Mouse (Mus musculus) B cell, adult 67 days (primary cell): ENCODE measurements around the gene Gm20388. TPM values are rescaled to one million over a fixed set of nuclear protein-coding genes. Genes with fewer than 3 reads are reported as not detected.

ENCODE experiments used
- total RNA-seq, 2 experiments: library from RNA; stranded (reverse); gene quantifications; 4 replicates each; pipeline ENCODE4 v1.2.4; 2023

The Gm20388 gene
- total RNA-seq, 2 experiments from 2014 or later = 1.8 TPM; not detected in 1

DNA sequence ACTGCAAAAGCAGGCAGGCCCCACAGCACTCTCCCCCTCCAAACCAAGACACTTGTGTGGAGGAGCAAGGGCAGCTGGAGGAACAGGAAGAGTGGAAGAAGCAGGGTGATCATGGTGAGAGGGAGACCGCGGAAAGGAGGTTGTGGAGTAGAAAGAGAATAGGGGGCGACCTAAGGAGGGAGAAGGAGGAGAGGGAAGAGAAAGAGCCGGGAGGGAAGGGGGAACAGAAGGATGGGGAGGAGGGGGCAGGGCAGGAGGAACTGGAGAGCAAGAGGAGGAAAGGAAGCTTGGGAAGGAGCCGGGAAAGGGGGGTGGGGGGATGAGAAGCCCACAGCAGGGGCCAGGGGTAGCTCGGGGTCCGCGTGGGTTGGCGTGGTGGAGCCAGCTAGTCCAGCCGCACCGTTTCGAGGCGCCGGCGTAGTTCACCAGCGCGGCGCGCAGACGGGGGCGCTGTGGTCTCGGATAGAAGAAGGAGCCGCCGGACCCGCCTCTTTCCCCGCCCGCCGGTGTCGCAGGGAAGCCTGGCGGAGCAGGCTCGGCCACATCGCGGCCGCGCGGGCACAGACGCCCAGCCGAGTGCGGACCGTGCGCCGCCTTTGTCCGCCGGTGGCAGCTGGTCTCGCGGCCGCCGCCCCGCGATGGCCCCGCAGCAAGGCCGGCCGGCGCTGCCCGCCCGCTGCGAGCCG lies 3742.8 kb downstream of the Gm20388 start, which contains the start of gene Rhou:
Gene Rhou (plus strand): TSS at position 622 of the 686 bp plus-strand sequence.

DNA sequence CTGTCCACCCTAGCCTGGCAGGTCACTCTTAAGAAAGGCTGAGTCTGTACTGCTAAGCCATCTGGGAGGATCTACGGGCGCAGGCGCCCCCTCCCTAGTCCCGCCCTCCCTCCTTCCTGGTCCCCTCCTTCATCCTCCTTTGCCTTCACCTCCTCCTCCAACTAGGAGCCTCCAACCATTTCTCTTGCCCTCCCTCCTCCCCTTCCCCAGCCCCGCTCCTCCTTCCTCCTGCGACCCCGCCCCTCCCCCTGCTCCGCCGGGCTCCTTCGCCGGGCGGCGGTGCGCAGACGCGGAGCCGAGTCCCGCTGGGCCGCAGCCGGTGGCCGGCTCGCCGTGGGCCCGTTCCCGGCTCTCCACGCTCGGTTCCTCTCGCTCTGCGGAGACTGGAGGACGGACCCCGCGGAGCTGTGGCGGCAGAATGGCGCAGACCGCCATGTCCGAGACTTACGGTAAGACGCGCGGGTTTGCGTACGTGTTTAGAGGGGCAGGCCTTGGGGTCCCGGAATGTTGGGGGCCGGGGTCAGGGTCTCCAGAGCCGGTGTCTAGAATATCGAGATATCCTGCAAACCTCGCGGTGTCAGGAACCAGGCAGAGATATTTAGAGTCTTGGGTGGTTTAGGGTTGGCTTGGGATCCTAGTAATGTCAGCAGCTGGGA lies 3895.2 kb downstream of the Gm20388 start, which contains the start of gene Rab4a:
Gene Rab4a (plus strand): TSS at position 268 of the 656 bp plus-strand sequence.

GRCm38 (mm10) chr8:123859648-123860259 lies 3949.1 kb downstream of the Gm20388 start, which contains the start of gene Ccsap:
Ccsap (minus strand) TSS chr8:123860209.

GRCm38 (mm10) chr8:123894502-123895097 lies 3984.0 kb downstream of the Gm20388 start, which contains the start of gene Acta1:
Acta1 (minus strand) TSS chr8:123894751.

GRCm38 (mm10) chr8:123948942-123949685 lies 4038.5 kb downstream of the Gm20388 start, which contains the start of gene Nup133:
Nup133 (minus strand) TSS chr8:123949265.

GRCm38 (mm10) chr8:123982826-123983400 lies 4072.3 kb downstream of the Gm20388 start, which contains the start of gene Abcb10:
Abcb10 (minus strand) TSS chr8:123983122.

GRCm38 (mm10) chr8:124021237-124022227 lies 4110.9 kb downstream of the Gm20388 start, which contains the start of the genes Taf5l and Urb2:
Taf5l (minus strand) TSS chr8:124021397.
Urb2 (plus strand) TSS chr8:124021508.

GRCm38 (mm10) chr8:124231176-124231484 lies 4320.5 kb downstream of the Gm20388 start, which contains the start of gene Galnt2:
Galnt2 (plus strand) TSS chr8:124231391.

Other genes starting within 250 kb of the Gm20388 start
- gene Wfdc1, start 244.5 kb upstream of the Gm20388 start, total RNA-seq = not detected
- not detected for gene Atp2c2, start 210.8 kb upstream of the Gm20388 start, total RNA-seq
- 1 to 10 TPM; 3.6 to 4.6 TPM for gene Tldc1, start 132.4 kb upstream of the Gm20388 start, total RNA-seq
- 100 to 1,000 TPM; 381 to 385 TPM for gene Cotl1, start 70.3 kb upstream of the Gm20388 start, total RNA-seq
- 10 to 100 TPM; 13.2 to 14.1 TPM for gene Klhl36, start 48.6 kb upstream of the Gm20388 start, total RNA-seq
- gene Usp10, start 481 bp upstream of the Gm20388 start, total RNA-seq = 100 to 1,000 TPM; 102 to 117 TPM
- gene Crispld2, start 81.6 kb downstream of the Gm20388 start, total RNA-seq = not detected
- 10 to 100 TPM; 30.4 to 34.5 TPM for gene Zdhhc7, start 190.6 kb downstream of the Gm20388 start, total RNA-seq
- under 1 TPM; 0.33 to 0.96 TPM for gene 6430548M08Rik, start 203.3 kb downstream of the Gm20388 start, total RNA-seq